Mouse (Mus musculus) lung, adult 2 months (tissue): ENCODE measurements around the gene Grik4.
"Not testable (repeated sequence)": the region's sequence is repeated elsewhere in the genome, so short reads cannot be mapped to it uniquely, and the experiment has no call there.

ENCODE experiments used
- CTCF ChIP-seq: fragments of 200-500 bp; IDR thresholded peaks from 2 replicates; pipeline ENCODE4 v1.5.1; 2011; ENCODE audit warnings: mild to moderate bottlenecking, low read length, control low read depth; ENCODE audit not compliant: insufficient read depth
- POLR2A ChIP-seq: fragments of 200-500 bp; IDR thresholded peaks from 2 replicates; pipeline ENCODE4 v1.6.1; 2011; ENCODE audit warnings: low read depth, mild to moderate bottlenecking, control low read depth, low read length, borderline replicate concordance; ENCODE audit errors: extremely low read depth

- not testable (repeated sequence) for TF ChIP-seq CTCF, POLR2A
Measured at GRCm38 (mm10) chr9:42964809-42965208, 20.5 kb upstream of the Grik4 start.
